Mouse (Mus musculus): ENCODE results near the gene Ndufa3. TPM values are rescaled to one million over a fixed set of nuclear protein-coding genes. Genes with fewer than 3 reads are reported as not detected.
"Not testable (repeated sequence)": the region's sequence is repeated elsewhere in the genome, so short reads cannot be mapped to it uniquely, and the experiment has no call there.

Gene Ndufa3
- 100 to 1,000 TPM; 680 to 749 TPM for total RNA-seq (2021)
- long read RNA-seq, experiment 1, transcript Ndufa3-201 (4 exons, 515 nt): major isoform, 147 of 182 reads
- long read RNA-seq, experiment 1, partial matches to known transcripts: 31 of 182 reads
- long read RNA-seq, experiment 1, other reads (novel, unspliced or antisense): 3 of 182 reads
- long read RNA-seq, experiment 2, transcript Ndufa3-201 (4 exons, 515 nt): major isoform, 94 of 115 reads
- long read RNA-seq, experiment 2, partial matches to known transcripts: 17 of 115 reads
- long read RNA-seq, experiment 2, other reads (novel, unspliced or antisense): 1 of 115 reads

GRCm38 (mm10) chr7:3617242-3617995, at the start of gene Ndufa3:
TSS of gene Ndufa3 (plus strand) at chr7:3617373.
- DNase-seq: peak; percentile 82

GRCm38 (mm10) chr7:3569725-3570124, 47.4 kb upstream of the Ndufa3 start:
- DNase-seq: no peak

- DNase-seq: not testable (repeated sequence)
These were observed 46.6 kb upstream of the Ndufa3 start for GRCm38 (mm10) chr7:3570580-3570979.

- no peak for DNase-seq
These were observed 45.3 kb upstream of the Ndufa3 start for GRCm38 (mm10) chr7:3571847-3572246.

- DNase-seq: no peak
These were observed 43.0 kb upstream of the Ndufa3 start for GRCm38 (mm10) chr7:3574216-3574615.

- no peak for DNase-seq
These were observed 40.6 kb upstream of the Ndufa3 start for GRCm38 (mm10) chr7:3576354-3577124.

GRCm38 (mm10) chr7:3578196-3578595, 39.0 kb upstream of the Ndufa3 start:
- DNase-seq: no peak

- no peak for DNase-seq
These were observed 38.1 kb upstream of the Ndufa3 start for GRCm38 (mm10) chr7:3578952-3579546.

- no peak for DNase-seq
These were observed 37.1 kb upstream of the Ndufa3 start for GRCm38 (mm10) chr7:3580029-3580428.

- no peak for DNase-seq
These were observed 31.4 kb upstream of the Ndufa3 start for GRCm38 (mm10) chr7:3585763-3586162.

- DNase-seq: no peak
These were observed 30.9 kb upstream of the Ndufa3 start for GRCm38 (mm10) chr7:3586255-3586654.

GRCm38 (mm10) chr7:3587292-3587691, 29.9 kb upstream of the Ndufa3 start:
- no peak for DNase-seq

GRCm38 (mm10) chr7:3590550-3590949, 26.6 kb upstream of the Ndufa3 start:
- DNase-seq: no peak

- no peak for DNase-seq
These were observed 25.6 kb upstream of the Ndufa3 start for GRCm38 (mm10) chr7:3591534-3591933.

- DNase-seq: no peak
These were observed 23.3 kb upstream of the Ndufa3 start for GRCm38 (mm10) chr7:3593855-3594254.

GRCm38 (mm10) chr7:3594686-3595085, 22.5 kb upstream of the Ndufa3 start:
- DNase-seq: no peak

- DNase-seq: no peak
These were observed 22.0 kb upstream of the Ndufa3 start for GRCm38 (mm10) chr7:3595146-3595545.

GRCm38 (mm10) chr7:3597755-3598154, 19.4 kb upstream of the Ndufa3 start:
- not testable (repeated sequence) for DNase-seq

GRCm38 (mm10) chr7:3601119-3601518, 16.1 kb upstream of the Ndufa3 start:
- peak; percentile 56 for DNase-seq

- no peak for DNase-seq
These were observed 10.4 kb upstream of the Ndufa3 start for GRCm38 (mm10) chr7:3606798-3607197.

- no peak for DNase-seq
These were observed 9.8 kb upstream of the Ndufa3 start for GRCm38 (mm10) chr7:3607391-3607790.

- no peak for DNase-seq
These were observed 8.5 kb upstream of the Ndufa3 start for GRCm38 (mm10) chr7:3608668-3609067.

- peak; percentile 49 for DNase-seq
These were observed 8.1 kb upstream of the Ndufa3 start for GRCm38 (mm10) chr7:3609082-3609481.

Data from gastrocnemius, postnatal 10 days (tissue).